Mouse (Mus musculus): ENCODE results near the gene Rab11fip5.

Gene Rab11fip5

GRCm38 (mm10) chr6:85373066-85373860, 1.2 kb downstream of the Rab11fip5 start:
- 60% methylated on average over 10 of the region's 10 CpGs for WGBS

- 29% methylated on average over 2 of the region's 2 CpGs for WGBS
These were observed 1.9 kb downstream of the Rab11fip5 start for GRCm38 (mm10) chr6:85372496-85372895.

GRCm38 (mm10) chr6:85371859-85372405, 2.5 kb downstream of the Rab11fip5 start:
- 50% methylated on average over 6 of the region's 6 CpGs for WGBS

- 84% methylated on average over 9 of the region's 9 CpGs for WGBS
These were observed 3.6 kb downstream of the Rab11fip5 start for GRCm38 (mm10) chr6:85370666-85371430.

- 81% methylated on average over 5 of the region's 5 CpGs for WGBS
These were observed 4.4 kb downstream of the Rab11fip5 start for GRCm38 (mm10) chr6:85370041-85370440.

GRCm38 (mm10) chr6:85369181-85369860, 5.1 kb downstream of the Rab11fip5 start:
- 62% methylated on average over 5 of the region's 5 CpGs for WGBS

GRCm38 (mm10) chr6:85368722-85369121, 5.7 kb downstream of the Rab11fip5 start:
- 69% methylated on average over 5 of the region's 5 CpGs for WGBS

- WGBS = 90% methylated on average over 1 of the region's 1 CpGs
These were observed 6.3 kb downstream of the Rab11fip5 start for GRCm38 (mm10) chr6:85368166-85368565.

GRCm38 (mm10) chr6:85366387-85366786, 8.0 kb downstream of the Rab11fip5 start:
- 45% methylated on average over 1 of the region's 1 CpGs for WGBS

GRCm38 (mm10) chr6:85364439-85364838, 10.0 kb downstream of the Rab11fip5 start:
- WGBS = 84% methylated on average over 5 of the region's 5 CpGs

- WGBS = 74% methylated on average over 4 of the region's 4 CpGs
These were observed 10.6 kb downstream of the Rab11fip5 start for GRCm38 (mm10) chr6:85363906-85364260.

- 94% methylated on average over 5 of the region's 5 CpGs for WGBS
These were observed 11.1 kb downstream of the Rab11fip5 start for GRCm38 (mm10) chr6:85363231-85363905.

GRCm38 (mm10) chr6:85362610-85363009, 11.8 kb downstream of the Rab11fip5 start:
- WGBS = 30% methylated on average over 5 of the region's 5 CpGs

- WGBS = 89% methylated on average over 5 of the region's 5 CpGs
These were observed 14.1 kb downstream of the Rab11fip5 start for GRCm38 (mm10) chr6:85360311-85360710.

- WGBS = 98% methylated on average over 1 of the region's 1 CpGs
These were observed 15.6 kb downstream of the Rab11fip5 start for GRCm38 (mm10) chr6:85358877-85359276.

- 64% methylated on average over 4 of the region's 4 CpGs for WGBS
These were observed 17.6 kb downstream of the Rab11fip5 start for GRCm38 (mm10) chr6:85356682-85357465.

- 100% methylated on average over 2 of the region's 2 CpGs for WGBS
These were observed 18.7 kb downstream of the Rab11fip5 start for GRCm38 (mm10) chr6:85355753-85356152.

GRCm38 (mm10) chr6:85354709-85355108, 19.7 kb downstream of the Rab11fip5 start:
- WGBS = 61% methylated on average over 6 of the region's 6 CpGs

GRCm38 (mm10) chr6:85353706-85354105, 20.7 kb downstream of the Rab11fip5 start:
- WGBS = 72% methylated on average over 3 of the region's 3 CpGs

- 91% methylated on average over 1 of the region's 1 CpGs for WGBS
These were observed 24.3 kb downstream of the Rab11fip5 start for GRCm38 (mm10) chr6:85350157-85350556.

GRCm38 (mm10) chr6:85349246-85349645, 25.2 kb downstream of the Rab11fip5 start:
- WGBS = 48% methylated on average over 7 of the region's 7 CpGs

Data from cerebral cortex, adult 2 months (tissue).